Mouse (Mus musculus) gastrocnemius, postnatal 14 days (tissue): ENCODE measurements around the gene Xkrx. TPM values are rescaled to one million over a fixed set of nuclear protein-coding genes. Genes with fewer than 3 reads are reported as not detected.

Experiments used
- total RNA-seq, 2 experiments: library from RNA; stranded (reverse); gene quantifications; 2 replicates each; pipeline ENCODE4 v1.2.3; 2021

The Xkrx gene
- total RNA-seq, 2 experiments from 2014 or later = 0.38 to 0.74 TPM

Other genes starting within 250 kb of the Xkrx start
- 1 to 10 TPM in 1 of 2 experiments, under 1 TPM in 1; 0.95 to 1.1 TPM for gene Sytl4, start 180.3 kb downstream of the Xkrx start, total RNA-seq
- gene Cstf2, start 102.9 kb downstream of the Xkrx start, total RNA-seq = 10 to 100 TPM; 11.3 to 12.6 TPM
- not detected for gene Arl13a, start 25.4 kb upstream of the Xkrx start, total RNA-seq
- gene Nox1, start 59.9 kb upstream of the Xkrx start, total RNA-seq = under 1 TPM in 1 of 2 experiments, not detected in 1; 0.25 TPM
- 10 to 100 TPM in 1 of 2 experiments, 1 to 10 TPM in 1; 8.7 to 13.2 TPM for gene Trmt2b, start 114.9 kb upstream of the Xkrx start, total RNA-seq
- gene Tmem35a, start 133.1 kb upstream of the Xkrx start, total RNA-seq = under 1 TPM; 0.80 to 0.84 TPM
- 1 to 10 TPM; 1.4 to 1.5 TPM for gene Cenpi, start 146.0 kb upstream of the Xkrx start, total RNA-seq
- 10 to 100 TPM in 1 of 2 experiments, 1 to 10 TPM in 1; 5.6 to 15.6 TPM for gene Drp2, start 242.5 kb upstream of the Xkrx start, total RNA-seq